Mouse (Mus musculus): Measurements from ENCODE around the gene Slc25a12.
"Not testable (repeated sequence)": the region's sequence is repeated elsewhere in the genome, so short reads cannot be mapped to it uniquely, and the experiment has no call there.

Gene Slc25a12

GRCm38 (mm10) chr2:71367125-71367880 is at the start of gene Slc25a12:
Slc25a12 (minus strand) TSS chr2:71367749.
- DNase-seq = peak; percentile 85

GRCm38 (mm10) chr2:71405613-71406012 is 38.1 kb upstream of the Slc25a12 start:
- DNase-seq = no peak

- no peak for DNase-seq
These were observed 22.3 kb upstream of the Slc25a12 start for GRCm38 (mm10) chr2:71389864-71390263.

GRCm38 (mm10) chr2:71388951-71389763 is 21.6 kb upstream of the Slc25a12 start, which contains the start of gene Hat1:
Hat1 (plus strand) TSS chr2:71388958.
- DNase-seq = peak; percentile 95

DNA sequence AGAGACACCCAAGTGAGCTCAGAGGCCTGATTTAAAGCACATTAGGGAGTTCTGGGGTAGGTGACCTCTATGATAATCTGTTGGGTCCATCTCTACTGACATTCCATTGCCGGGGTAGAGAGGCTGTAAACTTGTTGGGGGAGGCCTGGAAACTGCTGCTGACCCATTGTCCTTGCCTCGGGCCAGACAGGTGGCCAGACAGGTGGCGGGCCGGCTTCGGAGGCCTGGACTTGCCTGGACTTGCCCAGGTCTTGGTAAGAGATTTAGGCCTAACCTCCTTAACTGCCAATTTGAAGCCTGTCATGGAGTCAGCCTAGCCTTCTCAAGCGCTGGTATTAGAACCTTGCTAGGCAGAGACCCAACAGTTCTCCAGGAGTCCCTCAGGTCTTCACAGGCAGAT is 20.2 kb upstream of the Slc25a12 start:
- no peak for DNase-seq

- no peak for DNase-seq
These were observed 16.3 kb upstream of the Slc25a12 start for GRCm38 (mm10) chr2:71383890-71384289.

- no peak for DNase-seq
These were observed 14.4 kb upstream of the Slc25a12 start for GRCm38 (mm10) chr2:71381962-71382361.

GRCm38 (mm10) chr2:71377426-71377825 is 9.9 kb upstream of the Slc25a12 start:
- no peak for DNase-seq

DNA sequence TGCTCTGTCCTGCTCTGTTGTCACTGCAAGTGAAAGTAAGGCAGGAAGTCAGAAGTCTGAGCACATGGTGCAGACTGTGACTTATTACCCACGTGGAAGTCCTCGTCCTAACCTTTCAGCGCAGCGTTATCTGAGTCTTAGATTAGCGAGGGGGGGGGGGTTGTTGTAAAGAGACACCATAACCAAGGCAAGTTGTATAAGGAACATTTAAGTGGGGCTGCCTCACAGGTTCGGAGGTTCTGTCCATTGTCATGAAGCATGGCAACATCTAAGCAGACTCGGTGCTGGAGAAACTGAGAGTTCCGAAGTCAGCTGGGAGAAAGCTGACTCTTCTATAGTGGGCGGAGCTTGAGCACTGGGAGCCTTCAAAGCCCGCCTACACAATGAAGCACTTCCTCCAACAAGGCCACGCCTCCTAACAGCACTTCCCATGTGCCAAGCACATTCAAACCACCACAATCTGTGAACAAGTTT is 8.9 kb upstream of the Slc25a12 start:
- no peak for DNase-seq

- DNase-seq = no peak
These were observed 7.0 kb upstream of the Slc25a12 start for GRCm38 (mm10) chr2:71374275-71375155.

DNA sequence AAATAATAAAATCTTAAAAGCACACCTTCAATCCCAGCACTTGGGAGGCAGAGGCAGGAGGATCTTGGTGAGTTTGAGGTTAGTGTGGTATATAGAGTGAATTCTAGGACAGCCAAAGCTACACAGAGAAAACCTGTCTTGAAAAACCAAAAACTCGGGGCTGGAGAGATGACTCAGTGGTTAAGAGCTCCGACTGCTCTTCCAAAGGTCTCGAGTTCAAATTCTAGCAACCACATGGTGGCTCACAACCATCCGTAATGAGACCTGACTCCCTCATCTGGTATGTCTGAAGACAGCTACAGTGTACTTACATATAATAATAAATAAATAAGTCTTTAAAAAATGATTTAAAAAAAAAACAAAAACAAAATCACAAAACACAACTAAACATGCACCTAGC is 4.7 kb upstream of the Slc25a12 start:
- DNase-seq = not testable (repeated sequence)

DNA sequence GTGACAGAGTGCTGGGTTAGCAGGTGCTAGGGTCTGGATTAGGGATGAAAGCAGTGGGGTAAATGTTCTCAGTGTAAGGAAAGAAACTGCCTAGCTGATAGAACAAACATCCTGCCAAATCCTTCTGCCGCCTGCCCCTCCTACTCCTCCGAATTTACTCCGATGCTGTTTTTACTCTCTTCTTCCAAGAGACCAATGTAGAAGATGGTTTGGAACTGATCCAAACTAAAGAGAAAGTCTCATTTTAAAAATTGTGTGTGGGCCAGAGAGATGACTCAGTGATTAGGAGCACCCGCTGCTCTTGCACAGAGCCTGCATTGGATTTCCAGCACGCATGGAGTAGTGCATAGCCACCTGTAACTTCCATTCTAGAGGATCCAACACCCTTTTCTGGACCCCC is 4.2 kb upstream of the Slc25a12 start:
- DNase-seq = no peak

DNA sequence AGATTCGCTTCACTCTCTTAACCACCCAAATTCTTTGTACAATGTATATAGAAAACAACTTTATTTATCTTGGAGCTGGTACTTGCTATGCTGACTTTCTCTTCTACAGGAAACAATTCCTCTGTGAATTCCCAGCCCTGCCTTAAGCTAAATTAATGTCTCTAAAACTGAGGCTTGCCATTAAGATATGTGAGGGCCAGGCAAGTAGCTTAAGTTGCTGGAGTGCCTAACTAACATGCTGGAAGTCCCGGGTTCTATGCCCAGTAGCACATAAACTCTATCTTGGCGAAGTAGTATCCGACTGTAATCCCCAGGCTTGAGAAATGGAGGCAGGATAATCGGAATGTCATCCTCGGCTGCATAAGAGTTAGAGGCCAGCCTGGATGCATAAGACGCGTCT is 537 bp upstream of the Slc25a12 start:
- no peak for DNase-seq

DNA sequence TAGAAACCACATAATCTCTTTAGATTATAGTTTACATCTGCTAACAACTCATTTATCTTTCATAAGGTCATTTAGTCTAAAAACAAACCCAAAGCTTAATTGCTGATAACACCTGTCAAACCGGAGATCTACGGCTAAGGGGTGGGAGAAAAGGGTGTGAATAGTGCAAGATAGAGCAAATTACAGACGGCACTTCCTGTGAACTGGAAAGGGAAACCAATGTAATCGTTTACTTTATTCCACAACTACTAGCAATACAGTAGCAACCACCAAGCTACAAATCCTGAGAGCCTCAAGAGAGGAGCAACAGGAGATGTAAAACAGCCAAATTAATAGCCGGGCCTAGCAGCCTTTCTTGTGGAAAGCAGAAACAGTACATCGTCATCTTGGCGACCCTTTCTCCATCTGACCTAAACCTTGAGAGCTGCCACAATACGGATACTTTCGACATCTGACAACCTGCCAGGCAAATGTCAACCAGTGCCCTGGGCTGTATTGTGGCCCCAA is 878 bp downstream of the Slc25a12 start:
- no peak for DNase-seq

DNA sequence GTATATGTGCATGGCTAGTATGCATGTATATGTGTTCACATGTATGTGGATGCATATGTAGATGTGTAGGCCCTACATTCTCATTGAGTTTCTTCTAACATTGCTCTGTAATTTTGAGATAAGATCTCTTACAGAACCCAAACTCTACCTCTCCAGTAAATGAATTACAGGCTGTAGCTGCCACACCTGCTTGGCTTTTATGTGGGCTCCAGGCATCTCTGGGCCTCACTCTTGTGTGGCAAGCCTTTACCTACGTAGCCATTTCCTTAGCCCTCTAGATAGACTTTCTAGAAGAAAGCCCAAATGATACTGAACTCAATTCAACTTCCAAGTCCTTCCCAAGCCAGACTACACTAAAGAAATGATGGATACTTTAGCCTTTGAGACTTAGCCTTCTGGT is 7.4 kb downstream of the Slc25a12 start:
- DNase-seq = no peak

- no peak for DNase-seq
These were observed 9.2 kb downstream of the Slc25a12 start for GRCm38 (mm10) chr2:71358347-71358746.

DNA sequence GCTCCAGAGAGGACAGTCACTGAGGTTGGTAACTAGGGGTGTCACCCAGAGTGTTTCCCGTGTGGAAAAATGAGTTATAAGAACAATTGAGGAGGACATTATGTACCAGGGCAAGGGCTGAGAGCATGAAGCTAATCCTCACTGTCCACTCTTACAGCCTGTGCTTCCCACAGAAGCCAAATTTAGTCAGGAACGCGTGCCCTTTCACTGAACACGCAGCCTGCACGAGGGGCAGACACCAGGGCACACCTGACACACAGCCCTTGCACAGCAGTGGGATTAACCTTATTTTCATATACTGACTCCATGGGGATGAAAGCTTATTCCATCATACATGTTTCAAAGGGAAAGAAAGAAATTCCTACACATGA is 13.5 kb downstream of the Slc25a12 start:
- DNase-seq = peak; percentile 29

DNA sequence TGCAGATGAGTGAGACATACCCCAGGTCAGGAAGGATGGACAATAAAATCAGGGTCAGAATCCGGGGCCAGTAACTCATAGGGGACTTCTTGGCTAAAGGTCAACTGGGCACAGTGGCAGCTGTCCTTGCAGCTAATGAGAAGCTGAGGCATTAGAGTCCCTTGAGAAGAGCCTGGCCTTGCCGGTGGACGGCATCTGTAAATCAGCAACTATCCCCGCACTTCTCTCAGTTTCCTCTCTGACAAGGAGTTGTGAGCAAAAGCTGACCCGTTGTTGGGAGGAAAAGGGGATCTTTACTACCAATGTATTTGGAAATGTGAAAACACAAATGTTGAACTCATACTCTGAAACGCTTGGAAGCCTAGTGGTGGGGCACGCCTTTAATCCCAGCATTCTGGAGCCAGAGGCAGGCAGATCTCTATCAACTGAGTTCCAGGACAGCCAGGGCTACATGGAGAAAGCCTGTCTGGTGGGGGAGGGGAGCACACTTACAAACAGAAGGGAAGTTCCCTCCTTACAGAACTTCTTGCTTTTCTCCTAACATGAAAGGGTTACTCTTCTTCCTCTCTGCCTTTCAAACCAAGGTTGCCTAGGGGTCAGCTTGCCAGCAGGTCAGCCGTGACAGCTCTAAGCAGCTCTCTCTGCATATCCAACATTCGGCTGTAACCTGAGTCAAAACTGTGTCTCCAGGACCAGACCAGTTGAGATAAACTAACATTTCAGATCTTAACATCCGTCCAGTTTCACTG is 14.1 kb downstream of the Slc25a12 start:
- DNase-seq = peak; percentile 35

GRCm38 (mm10) chr2:71351727-71351987 is 15.9 kb downstream of the Slc25a12 start:
- DNase-seq = no peak

DNA sequence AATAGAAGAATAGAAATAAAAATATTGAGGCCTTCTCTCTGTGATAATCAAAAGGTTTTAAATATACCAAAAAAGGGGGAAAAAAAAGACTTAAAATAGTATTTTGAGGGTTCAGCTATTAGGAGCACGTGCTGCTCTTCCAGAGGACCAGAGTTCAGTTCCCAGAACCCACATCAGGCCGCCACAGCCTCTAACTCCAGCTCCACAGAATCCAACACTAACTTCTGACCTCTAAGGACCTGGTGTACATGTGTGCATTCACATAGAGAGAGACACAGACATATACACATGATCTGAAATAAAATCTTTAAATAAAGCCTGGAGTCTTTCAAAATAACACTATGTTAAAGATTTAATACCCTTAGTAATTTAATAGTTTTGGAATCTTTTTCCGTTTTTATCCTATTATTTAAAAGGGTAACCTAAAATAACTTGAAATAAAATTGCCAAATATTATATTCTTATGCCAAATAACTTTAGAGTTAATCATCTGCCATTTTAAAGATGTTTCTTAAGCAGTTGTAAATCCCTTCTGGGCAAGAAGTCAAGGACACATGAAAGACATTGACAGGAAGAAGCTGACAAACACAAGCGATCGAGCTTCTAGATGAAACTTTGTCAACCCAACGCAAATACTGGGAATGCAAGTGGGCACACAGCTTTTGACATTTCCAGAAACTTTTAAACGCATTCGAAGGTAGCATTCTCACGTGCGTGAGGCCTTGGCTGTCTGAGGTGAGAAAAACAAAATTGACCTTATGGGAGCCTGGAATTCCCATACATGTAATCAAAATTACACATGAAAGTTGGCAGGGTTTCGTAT is 16.4 kb downstream of the Slc25a12 start:
- no peak for DNase-seq

GRCm38 (mm10) chr2:71350181-71350580 is 17.4 kb downstream of the Slc25a12 start:
- DNase-seq = no peak

All from kidney, adult 18-20 months (tissue).